Mouse (Mus musculus): ENCODE measurements at regions not wholly inside any gene's neighbourhood (a gene's known extent, or its start where the extent isn't known, plus 50 kb on each side); places are given as distances from the start of the nearest gene placed in this dataset.

GRCm38 (mm10) chr10:100792569-100792968 is 202.3 kb downstream of the 1700017N19Rik start:
- Histone ChIP-seq H3K27me3 (ENCODE audit: insufficient read depth, low read length) (no peaks in the 10 kb centered on the region), H3K4me1 (replicated peaks; ENCODE audit: insufficient read depth, low read length) (no peaks in the 10 kb centered on the region), H3K36me3 (ENCODE audit: insufficient read depth, low read length) (no peaks in the 10 kb centered on the region), H3K4me2 (ENCODE audit: low read length) (no peak overlapping the region), H3K4me3 (replicated peaks; ENCODE audit: low read depth, low read length) (no peak overlapping the region), H3K9ac (ENCODE audit: low read depth, low read length) (no peak overlapping the region), H3K9me3 (replicated peaks; ENCODE audit: low read length) (no peaks in the 10 kb centered on the region), H3K27ac (no peak overlapping the region)
- DNase-seq (ENCODE audit: low spot score) (no peak), ATAC-seq (replicated peaks; ENCODE audit: low FRiP score, low read depth) (no peak)
- 46% methylated on average over 4 of the region's 4 CpGs for WGBS
- TF ChIP-seq CTCF (IDR thresholded peaks at IDR 0.05; ENCODE audit: low read depth) = no peak

GRCm38 (mm10) chr10:100795215-100795972 is 205.1 kb downstream of the 1700017N19Rik start:
- Histone ChIP-seq H3K4me2 (ENCODE audit: low read length) (no peak overlapping the region), H3K9me3 (replicated peaks; ENCODE audit: low read length) (no peaks in the 10 kb centered on the region), H3K4me3 (replicated peaks; ENCODE audit: low read depth, low read length) (no peak overlapping the region), H3K27ac (no peak overlapping the region), H3K4me1 (replicated peaks; ENCODE audit: insufficient read depth, low read length) (no peaks in the 10 kb centered on the region), H3K36me3 (ENCODE audit: insufficient read depth, low read length) (no peaks in the 10 kb centered on the region), H3K9ac (ENCODE audit: low read depth, low read length) (no peak overlapping the region), H3K27me3 (ENCODE audit: insufficient read depth, low read length) (no peaks in the 10 kb centered on the region)
- ATAC-seq (replicated peaks; ENCODE audit: low FRiP score, low read depth) (no peak), DNase-seq (ENCODE audit: low spot score) (peak; percentile 54)
- WGBS = 60% methylated on average over 6 of the region's 6 CpGs
- no peak for TF ChIP-seq CTCF (IDR thresholded peaks at IDR 0.05; ENCODE audit: low read depth)

- peak; percentile 31; the same call in 1 of the 2 replicates for TF ChIP-seq CTCF (IDR thresholded peaks at IDR 0.05; ENCODE audit: low read depth)
- Histone ChIP-seq H3K4me2 (ENCODE audit: low read length) (no peak overlapping the region), H3K27ac (no peak overlapping the region), H3K36me3 (ENCODE audit: insufficient read depth, low read length) (no peaks in the 10 kb centered on the region), H3K9me3 (replicated peaks; ENCODE audit: low read length) (no peaks in the 10 kb centered on the region), H3K4me3 (replicated peaks; ENCODE audit: low read depth, low read length) (no peak overlapping the region), H3K9ac (ENCODE audit: low read depth, low read length) (no peak overlapping the region), H3K4me1 (replicated peaks; ENCODE audit: insufficient read depth, low read length) (no peaks in the 10 kb centered on the region), H3K27me3 (ENCODE audit: insufficient read depth, low read length) (no peaks in the 10 kb centered on the region)
- DNase-seq (ENCODE audit: low spot score) (peak; percentile 4), ATAC-seq (replicated peaks; ENCODE audit: low FRiP score, low read depth) (no peak)
- WGBS = 65% methylated on average over 2 of the region's 2 CpGs
Observed at GRCm38 (mm10) chr10:100811639-100812038, 221.4 kb downstream of the 1700017N19Rik start.

DNA sequence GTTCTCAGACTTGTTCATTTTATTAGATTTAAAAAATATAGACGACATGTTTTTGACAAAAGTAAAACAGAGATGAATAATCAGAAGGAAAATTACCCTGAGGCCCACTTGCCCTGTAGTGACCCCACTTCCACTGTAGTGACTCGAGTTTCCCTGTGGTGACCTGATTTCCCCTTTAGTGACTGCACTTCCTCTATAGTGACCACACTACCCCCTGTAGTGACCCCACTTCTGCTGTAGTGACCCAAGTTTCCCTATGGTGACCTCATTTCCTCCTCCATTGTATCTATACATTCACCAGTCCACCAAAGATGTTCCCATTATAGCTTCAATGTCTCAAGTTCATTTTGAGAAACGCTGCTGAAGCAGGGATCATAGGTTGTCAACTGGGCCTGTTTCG is 244.5 kb downstream of the 1700017N19Rik start:
- no peak overlapping the region for H3K4me3 ChIP-seq (replicated peaks; ENCODE audit: low read depth, low read length)
- H3K9me3 ChIP-seq (replicated peaks; ENCODE audit: low read length) = no peaks in the 10 kb centered on the region
- H3K4me1 ChIP-seq (replicated peaks; ENCODE audit: insufficient read depth, low read length) = no peaks in the 10 kb centered on the region
- ATAC-seq (replicated peaks; ENCODE audit: low FRiP score, low read depth) = no peak
- H3K9ac ChIP-seq (ENCODE audit: low read depth, low read length) = no peak overlapping the region
- no peak for DNase-seq (ENCODE audit: low spot score)
- H3K4me2 ChIP-seq (ENCODE audit: low read length) = no peak overlapping the region
- WGBS = 55% methylated on average over 4 of the region's 4 CpGs
- no peaks in the 10 kb centered on the region for H3K27me3 ChIP-seq (ENCODE audit: insufficient read depth, low read length)
- H3K27ac ChIP-seq = no peak overlapping the region
- H3K36me3 ChIP-seq (ENCODE audit: insufficient read depth, low read length) = no peaks in the 10 kb centered on the region
- no peak for TF ChIP-seq CTCF (IDR thresholded peaks at IDR 0.05; ENCODE audit: low read depth)

- no peak overlapping the region for H3K4me3 ChIP-seq (replicated peaks; ENCODE audit: low read depth, low read length)
- peak; percentile 20; the same call in 1 of the 2 replicates for TF ChIP-seq CTCF (IDR thresholded peaks at IDR 0.05; ENCODE audit: low read depth)
- H3K4me2 ChIP-seq (ENCODE audit: low read length) = no peak overlapping the region
- H3K4me1 ChIP-seq (replicated peaks; ENCODE audit: insufficient read depth, low read length) = no peaks in the 10 kb centered on the region
- H3K27me3 ChIP-seq (ENCODE audit: insufficient read depth, low read length) = no peaks in the 10 kb centered on the region
- H3K9ac ChIP-seq (ENCODE audit: low read depth, low read length) = no peak overlapping the region
- H3K9me3 ChIP-seq (replicated peaks; ENCODE audit: low read length) = no peaks in the 10 kb centered on the region
- H3K36me3 ChIP-seq (ENCODE audit: insufficient read depth, low read length) = no peaks in the 10 kb centered on the region
- ATAC-seq (replicated peaks; ENCODE audit: low FRiP score, low read depth) (no peak), DNase-seq (ENCODE audit: low spot score) (no peak)
- no peak overlapping the region for H3K27ac ChIP-seq
Observed at GRCm38 (mm10) chr10:100853213-100853612, 262.9 kb downstream of the 1700017N19Rik start.

DNA sequence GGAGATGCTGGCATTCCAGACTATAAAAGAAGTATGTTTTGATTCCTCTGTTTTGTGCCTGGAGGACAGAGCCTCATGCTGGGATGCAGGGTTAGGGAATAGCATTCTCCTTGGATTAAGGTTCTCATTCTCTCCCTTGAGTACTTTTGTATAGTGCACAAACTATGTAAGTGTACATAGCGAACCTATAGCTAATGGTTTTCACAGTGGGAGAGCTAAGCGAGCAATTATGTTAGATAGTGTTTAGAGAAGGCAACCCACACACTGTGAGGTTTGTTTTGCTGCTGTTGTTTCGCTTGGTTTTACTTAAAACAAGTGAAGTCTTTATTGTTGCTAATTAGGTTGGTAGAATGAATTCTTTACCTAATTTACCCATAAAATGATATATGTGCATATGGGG is 266.2 kb downstream of the 1700017N19Rik start:
- no peak overlapping the region for H3K4me3 ChIP-seq (replicated peaks; ENCODE audit: low read depth, low read length)
- H3K4me2 ChIP-seq (ENCODE audit: low read length) = no peak overlapping the region
- H3K4me1 ChIP-seq (replicated peaks; ENCODE audit: insufficient read depth, low read length) = no peaks in the 10 kb centered on the region
- no peaks in the 10 kb centered on the region for H3K36me3 ChIP-seq (ENCODE audit: insufficient read depth, low read length)
- ATAC-seq (replicated peaks; ENCODE audit: low FRiP score, low read depth) = no peak
- 86% methylated on average over 3 of the region's 3 CpGs for WGBS
- no peak for DNase-seq (ENCODE audit: low spot score)
- no peaks in the 10 kb centered on the region for H3K27me3 ChIP-seq (ENCODE audit: insufficient read depth, low read length)
- H3K27ac ChIP-seq = no peak overlapping the region
- no peak overlapping the region for H3K9ac ChIP-seq (ENCODE audit: low read depth, low read length)
- no peaks in the 10 kb centered on the region for H3K9me3 ChIP-seq (replicated peaks; ENCODE audit: low read length)
- no peak for TF ChIP-seq CTCF (IDR thresholded peaks at IDR 0.05; ENCODE audit: low read depth)

All from kidney, postnatal 0 days (tissue).